Mouse (Mus musculus) cortical plate, adult 2 months (tissue): ENCODE results near the gene Neb. TPM values are rescaled to one million over a fixed set of nuclear protein-coding genes. Genes with fewer than 3 reads are reported as not detected.
A peak's percentile ranks its signal among the peaks of the same experiment; 100 is the strongest.

Source experiments
- H3K27ac ChIP-seq: fragments of 200-500 bp; 2 replicates; pipeline ENCODE4 v1.5.1; 2012; ENCODE audit warnings: low read length, control low read depth, inconsistent platforms; ENCODE audit not compliant: insufficient read depth
- H3K4me1 ChIP-seq: fragments of 200-500 bp; 2 replicates; pipeline ENCODE4 v1.6.1; 2011; ENCODE audit warnings: low read length; ENCODE audit not compliant: control insufficient read depth, insufficient read depth
- H3K4me3 ChIP-seq: fragments of 200-500 bp; 2 replicates; pipeline ENCODE4 v1.5.1; 2011; ENCODE audit warnings: mild to moderate bottlenecking, low read length, control low read depth; ENCODE audit not compliant: insufficient read depth
- CTCF ChIP-seq: fragments of 200-500 bp; IDR thresholded peaks from 2 replicates; pipeline ENCODE4 v1.5.1; 2011; ENCODE audit warnings: mild to moderate bottlenecking, control low read depth, low read length; ENCODE audit not compliant: insufficient read depth; ENCODE audit errors: extremely low read depth
- POLR2A ChIP-seq: fragments of 200-500 bp; IDR thresholded peaks from 2 replicates; pipeline ENCODE4 v1.6.1; 2011; ENCODE audit warnings: mild to moderate bottlenecking, low read length, control low read depth; ENCODE audit not compliant: insufficient read depth; ENCODE audit errors: extremely low read depth
- polyA plus RNA-seq: library from polyadenylated mRNA; depleted of rRNA; stranded (reverse); fragments of >200 nt; gene quantifications from 2 replicates; pipeline ENCODE4 v1.2.3, GENCODE M21; 2012; rRNA removed

The Neb gene
- 0.71 and 0.87 TPM in 2 replicates for polyA plus RNA-seq

- TF ChIP-seq CTCF, result no peak
- TF ChIP-seq POLR2A, result no peak
- Histone ChIP-seq H3K27ac (no peak within 1 kb of the TSS), H3K4me3 (no peak within 1 kb of the TSS), H3K4me1 (no peaks in the 10 kb centered on the region)
Observed at GRCm38 (mm10) chr2:52378448-52378804, at the start of gene Neb. Neb (minus strand) TSS chr2:52378474.

DNA sequence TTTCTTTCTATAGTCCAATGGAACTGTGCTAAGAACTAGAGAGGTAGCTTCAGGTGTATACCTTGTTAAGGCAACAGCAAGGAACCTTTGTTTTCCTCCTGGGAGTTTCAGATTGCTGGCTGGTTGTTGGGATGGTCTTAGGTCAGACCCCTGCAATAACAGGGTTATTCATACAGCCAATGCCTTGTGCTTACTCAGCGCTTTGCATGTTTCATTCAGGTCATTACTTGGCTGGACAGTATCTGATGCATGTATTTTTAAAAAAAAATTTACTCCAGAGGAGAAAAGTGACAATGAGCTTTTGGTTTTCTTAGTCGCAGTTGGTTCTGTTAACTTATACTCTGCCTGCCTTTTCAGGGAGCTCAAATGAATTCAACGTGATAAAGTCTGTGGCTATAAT is 49.1 kb upstream of the Neb start:
- Histone ChIP-seq H3K4me1 (no peaks in the 10 kb centered on the region), H3K4me3 (no peak overlapping the region), H3K27ac (no peak overlapping the region)
- no peak for TF ChIP-seq POLR2A
- no peak for TF ChIP-seq CTCF

- Histone ChIP-seq H3K27ac (no peak overlapping the region), H3K4me1 (peaks cover 5% of the 10 kb centered on the region), H3K4me3 (no peak overlapping the region; the same call in 1 of the 2 replicates)
- TF ChIP-seq CTCF (no peak), POLR2A (no peak)
Observed at GRCm38 (mm10) chr2:52426041-52426440, 47.8 kb upstream of the Neb start.

DNA sequence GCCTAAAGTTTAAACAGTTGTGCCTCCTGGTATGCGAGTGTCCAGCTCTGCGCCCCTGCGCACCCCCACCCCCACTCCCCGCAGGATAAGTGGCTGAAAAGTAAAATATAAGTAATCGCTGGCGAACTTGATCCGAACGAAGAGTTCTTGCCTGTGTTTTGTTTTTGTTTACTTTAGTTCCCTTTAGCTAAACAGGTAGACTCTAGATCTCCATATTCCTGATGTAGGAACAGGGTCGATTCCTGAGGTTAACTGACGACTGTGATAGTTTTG is 47.2 kb upstream of the Neb start:
- TF ChIP-seq POLR2A, result no peak
- no peak for TF ChIP-seq CTCF
- peak overlapping the region; percentile 93 for H3K4me3 ChIP-seq
- peaks cover 5% of the 10 kb centered on the region for H3K4me1 ChIP-seq
- no peak overlapping the region for H3K27ac ChIP-seq

GRCm38 (mm10) chr2:52424747-52425522 is 46.7 kb upstream of the Neb start, which contains the start of gene Arl5a:
Arl5a (minus strand) TSS chr2:52424901.
- Histone ChIP-seq H3K4me1 (peaks cover 5% of the 10 kb centered on the region), H3K4me3 (peak within 1 kb of the TSS; percentile 93), H3K27ac (peak within 1 kb of the TSS; percentile 95)
- TF ChIP-seq POLR2A (peak; percentile 87), CTCF (no peak)

DNA sequence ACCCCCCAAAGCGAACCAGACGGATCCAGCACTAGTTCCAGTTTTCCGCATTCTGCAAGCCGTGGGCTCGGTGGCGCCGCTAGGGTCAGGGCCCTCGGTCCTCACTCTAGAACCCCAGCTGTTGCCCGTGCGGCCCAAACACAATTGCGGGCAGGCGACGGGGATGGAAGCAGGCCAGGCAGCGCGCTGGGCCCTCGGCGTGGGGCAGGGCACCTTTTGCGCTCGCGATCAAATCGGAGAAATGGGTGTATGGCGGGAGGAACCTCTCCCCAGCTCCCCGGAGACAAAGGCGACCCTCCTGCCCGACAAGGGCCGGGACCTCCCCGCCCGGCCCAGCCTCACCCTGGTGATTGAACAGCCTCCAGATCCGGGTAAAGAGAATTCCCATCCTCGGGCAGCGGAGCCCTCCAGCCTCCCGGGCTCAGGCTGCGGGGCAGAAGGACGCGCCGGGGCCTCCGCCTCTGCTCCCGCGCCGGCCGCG is 46.0 kb upstream of the Neb start:
- Histone ChIP-seq H3K27ac (peak overlapping the region; percentile 95), H3K4me3 (peak overlapping the region; percentile 93), H3K4me1 (peaks cover 5% of the 10 kb centered on the region)
- TF ChIP-seq POLR2A (no peak), CTCF (no peak)

GRCm38 (mm10) chr2:52423611-52424247 is 45.5 kb upstream of the Neb start:
- Histone ChIP-seq H3K4me1 (peaks cover 5% of the 10 kb centered on the region), H3K27ac (no peak overlapping the region), H3K4me3 (peak overlapping the region; percentile 93)
- TF ChIP-seq CTCF (no peak), POLR2A (no peak)

DNA sequence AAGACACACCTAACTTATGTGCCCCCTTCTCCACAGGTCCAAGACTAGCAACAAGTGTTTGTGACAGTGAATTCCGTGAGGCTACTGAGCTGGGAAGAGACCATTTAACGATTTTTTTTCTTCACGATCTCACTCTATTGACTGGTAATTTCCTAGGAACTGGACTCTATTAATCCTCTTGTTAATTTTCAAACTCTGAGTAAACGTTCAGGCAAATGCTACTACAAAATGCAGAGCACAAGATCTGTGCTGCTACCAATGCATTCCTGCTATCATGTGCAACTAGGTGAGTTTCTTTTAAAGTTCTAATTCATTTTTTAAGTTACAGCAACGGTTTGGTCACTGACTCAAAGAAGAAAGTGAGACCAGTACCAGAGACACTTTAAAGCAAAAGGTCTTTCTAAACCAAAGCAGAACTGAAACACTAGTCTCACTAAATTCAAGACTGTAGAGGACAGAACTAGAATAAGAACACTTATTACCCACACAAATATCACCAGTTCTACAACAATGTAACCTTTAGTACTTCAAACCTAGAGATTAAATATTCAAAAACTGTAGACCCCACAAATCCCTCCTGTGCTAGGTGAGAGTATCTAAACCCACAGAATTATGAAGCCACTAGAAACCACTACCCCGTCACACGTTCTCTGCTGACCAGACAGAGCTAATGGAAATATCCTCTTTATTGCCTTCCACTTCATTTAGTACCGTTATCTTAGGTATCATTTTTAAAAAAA is 44.8 kb upstream of the Neb start:
- H3K4me1 ChIP-seq, result peaks cover 5% of the 10 kb centered on the region
- no peak overlapping the region for H3K27ac ChIP-seq
- peak overlapping the region; percentile 93; the same call in 1 of the 2 replicates for H3K4me3 ChIP-seq
- TF ChIP-seq CTCF, result no peak
- TF ChIP-seq POLR2A, result no peak

DNA sequence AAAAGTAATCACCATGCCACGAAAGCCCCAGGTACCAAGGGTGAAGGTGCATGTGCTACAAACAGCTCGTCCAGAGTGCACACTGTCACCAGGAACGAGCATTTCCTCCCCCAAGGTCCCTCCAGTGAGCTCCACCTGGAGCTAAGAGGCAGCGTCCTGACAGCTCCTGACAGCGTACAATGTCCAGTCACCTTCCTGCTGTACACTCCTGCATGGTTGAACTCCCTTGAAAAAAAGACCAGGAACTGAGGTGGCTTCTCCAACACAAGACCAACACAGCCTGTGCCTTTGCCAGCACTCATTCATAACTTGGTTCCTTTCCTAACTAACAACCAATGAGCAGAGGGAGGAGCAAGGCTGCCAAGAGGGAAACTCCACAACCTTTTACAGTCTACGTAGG is 42.9 kb upstream of the Neb start:
- Histone ChIP-seq H3K27ac (no peak overlapping the region), H3K4me1 (peaks cover 5% of the 10 kb centered on the region), H3K4me3 (no peak overlapping the region)
- TF ChIP-seq POLR2A (no peak), CTCF (no peak)
